Mouse (Mus musculus): Measurements from ENCODE around the gene Ctbp2.

GRCm38 (mm10) chr7:133139689-133140336, 15.7 kb upstream of the Ctbp2 start:
- TF ChIP-seq CTCF (IDR thresholded peaks at IDR 0.05; ENCODE audit: low read depth), result no peak
- no peak for TF ChIP-seq EP300 (IDR thresholded peaks at IDR 0.05; ENCODE audit: low read depth)
